Mouse (Mus musculus) MEL (cell line): ENCODE measurements around the gene Cela1. TPM values are rescaled to one million over a fixed set of nuclear protein-coding genes. Genes with fewer than 3 reads are reported as not detected.

ENCODE experiments used
- DNase-seq: peaks from one replicate; pipeline ENCODE4 v3.0.0; 2011; ENCODE audit warnings: low read depth, low spot score
- H3K27ac ChIP-seq: 2 replicates; pipeline ENCODE4 v1.5.1; 2012; ENCODE audit warnings: low read depth, mild to moderate bottlenecking, control low read depth, low read length, moderate library complexity; ENCODE audit not compliant: control insufficient read depth
- H3K27me3 ChIP-seq, 2 experiments: fragments of 150-350 bp in 1 of 2; sonication (generic) in 1 of 2; 2 replicates each; pipeline ENCODE4 v1.6.1; 2012; ENCODE audit warnings: low read length in 2 of 2, mild to moderate bottlenecking in 2 of 2, improper control_type of control experiment in 1 of 2, moderate library complexity in 1 of 2; ENCODE audit not compliant: insufficient read depth in 2 of 2, control insufficient read depth in 1 of 2
- H3K36me3 ChIP-seq, 2 experiments: 2 replicates each; pipeline ENCODE4 v1.6.1; 2012 to 2014; ENCODE audit warnings: low read length in 2 of 2, improper control_type of control experiment in 1 of 2, inconsistent platforms in 1 of 2, mild to moderate bottlenecking in 1 of 2; ENCODE audit not compliant: insufficient read depth in 2 of 2, control insufficient read depth in 1 of 2
- H3K4me1 ChIP-seq, 2 experiments: fragments of 150-350 bp in 1 of 2; sonication (generic) in 1 of 2; 2 replicates each; pipeline ENCODE4 v1.6.1; 2012; ENCODE audit warnings: low read length in 2 of 2, improper control_type of control experiment in 1 of 2, mild to moderate bottlenecking in 1 of 2; ENCODE audit not compliant: insufficient read depth in 2 of 2, control insufficient read depth in 1 of 2
- H3K4me3 ChIP-seq, 2 experiments: fragments of 150-350 bp in 1 of 2; sonication (generic) in 1 of 2; 2 replicates each; pipeline ENCODE4 v1.5.1; 2012; ENCODE audit warnings: low read depth in 2 of 2, low read length in 2 of 2, mild to moderate bottlenecking in 2 of 2, moderate library complexity in 2 of 2, control low read depth in 1 of 2, improper control_type of control experiment in 1 of 2; ENCODE audit not compliant: control insufficient read depth in 1 of 2, insufficient read depth in 1 of 2
- H3K79me2 ChIP-seq: 2 replicates; pipeline ENCODE4 v1.6.1; 2012; ENCODE audit warnings: mild to moderate bottlenecking, low read length, moderate library complexity; ENCODE audit not compliant: control insufficient read depth, poor library complexity, insufficient read depth
- H3K9ac ChIP-seq: 2 replicates; pipeline ENCODE4 v1.6.1; 2012; ENCODE audit warnings: low read depth, mild to moderate bottlenecking, control low read depth, low read length, moderate library complexity; ENCODE audit not compliant: control insufficient read depth, poor library complexity, severe bottlenecking
- H3K9me3 ChIP-seq: fragments of 150-350 bp; sonication (generic); replicated peaks from 2 replicates; pipeline ENCODE4 v1.6.1; 2012; ENCODE audit warnings: mild to moderate bottlenecking, low read length, improper control_type of control experiment, moderate library complexity; ENCODE audit not compliant: insufficient read depth
- CHD2 ChIP-seq: IDR thresholded peaks from 2 replicates; pipeline ENCODE4 v1.6.1; 2011; ENCODE audit warnings: low read length, improper control_type of control experiment
- CTCF ChIP-seq, 3 experiments: IDR thresholded peaks in 2 of 3; conservative IDR thresholded peaks in 1 of 3; 2 replicates each; pipeline ENCODE4 v1.5.1; 2011 to 2012; ENCODE audit warnings: low read length in 3 of 3, low read depth in 2 of 3, mild to moderate bottlenecking in 2 of 3, improper control_type of control experiment in 1 of 3, inconsistent platforms in 1 of 3, mixed read lengths in 1 of 3, moderate library complexity in 1 of 3; ENCODE audit not compliant: control insufficient read depth in 1 of 3, insufficient read depth in 1 of 3, poor library complexity in 1 of 3, severe bottlenecking in 1 of 3
- ELF1 ChIP-seq: IDR thresholded peaks from 2 replicates; pipeline ENCODE4 v1.6.1; 2014; ENCODE audit warnings: low read depth, mild to moderate bottlenecking, inconsistent platforms, low read length, improper control_type of control experiment, moderate library complexity
- EP300 ChIP-seq, 2 experiments: IDR thresholded peaks; 2 replicates each; pipeline ENCODE4 v1.6.1; 2011; ENCODE audit warnings: improper control_type of control experiment in 2 of 2, low read length in 2 of 2, low read depth in 1 of 2, mild to moderate bottlenecking in 1 of 2
- GABPA ChIP-seq: IDR thresholded peaks from 2 replicates; pipeline ENCODE4 v1.6.1; 2012; ENCODE audit warnings: low read depth, mild to moderate bottlenecking, inconsistent platforms, low read length, improper control_type of control experiment, moderate library complexity
- HCFC1 ChIP-seq: IDR thresholded peaks from 2 replicates; pipeline ENCODE4 v1.6.1; 2012; ENCODE audit warnings: low read depth, mild to moderate bottlenecking, inconsistent platforms, low read length, improper control_type of control experiment, moderate library complexity
- JUND ChIP-seq: IDR thresholded peaks from 2 replicates; pipeline ENCODE4 v1.6.1; 2011; ENCODE audit warnings: low read depth, mild to moderate bottlenecking, improper control_type of control experiment, low read length
- KAT2A ChIP-seq: conservative IDR thresholded peaks from 2 replicates; pipeline ENCODE4 v1.6.1; 2012; ENCODE audit warnings: low read depth, low read length, improper control_type of control experiment, inconsistent platforms
- MAX ChIP-seq: IDR thresholded peaks from 2 replicates; pipeline ENCODE4 v1.6.1; 2011; ENCODE audit warnings: low read length, improper control_type of control experiment
- MEF2A ChIP-seq: IDR thresholded peaks from 2 replicates; pipeline ENCODE4 v1.6.1; 2014; ENCODE audit warnings: low read depth, mild to moderate bottlenecking, inconsistent platforms, low read length, improper control_type of control experiment; ENCODE audit not compliant: poor library complexity, insufficient replicate concordance, severe bottlenecking; ENCODE audit errors: extremely low read depth
- MYB ChIP-seq: IDR thresholded peaks from 2 replicates; pipeline ENCODE4 v1.6.1; 2011; ENCODE audit warnings: mild to moderate bottlenecking, low read depth, low read length, improper control_type of control experiment
- NELFE ChIP-seq: IDR thresholded peaks from 2 replicates; pipeline ENCODE4 v1.6.1; 2011; ENCODE audit warnings: low read depth, low read length, improper control_type of control experiment
- NRF1 ChIP-seq: IDR thresholded peaks from 2 replicates; pipeline ENCODE4 v1.6.1; 2014; ENCODE audit warnings: low read depth, mild to moderate bottlenecking, inconsistent platforms, low read length, improper control_type of control experiment, moderate library complexity; ENCODE audit not compliant: poor library complexity, insufficient read depth, severe bottlenecking
- POLR2A ChIP-seq, 2 experiments: IDR thresholded peaks; 2 replicates each; pipeline ENCODE4 v1.6.1; 2011 to 2012; ENCODE audit warnings: low read length in 2 of 2, mild to moderate bottlenecking in 2 of 2, control low read depth in 1 of 2, improper control_type of control experiment in 1 of 2, low read depth in 1 of 2, moderate library complexity in 1 of 2; ENCODE audit not compliant: control insufficient read depth in 1 of 2, insufficient read depth in 1 of 2, poor library complexity in 1 of 2
- USF1 ChIP-seq: IDR thresholded peaks from 2 replicates; pipeline ENCODE4 v1.6.1; 2014; ENCODE audit warnings: low read depth, mild to moderate bottlenecking, inconsistent platforms, low read length, improper control_type of control experiment, moderate library complexity
- ZKSCAN1 ChIP-seq: IDR thresholded peaks from 2 replicates; pipeline ENCODE4 v1.6.1; 2012; ENCODE audit warnings: low read depth, mild to moderate bottlenecking, inconsistent platforms, low read length, improper control_type of control experiment, moderate library complexity
- ZNF384 ChIP-seq: IDR thresholded peaks from 2 replicates; pipeline ENCODE4 v1.6.1; 2012; ENCODE audit warnings: low read depth, mild to moderate bottlenecking, inconsistent platforms, low read length, improper control_type of control experiment
- polyA plus RNA-seq, 2 experiments: library from polyadenylated mRNA; stranded (reverse) in 1 of 2; unstranded in 1 of 2; fragments of >175 nt in 1 of 2; fragments of >200 nt in 1 of 2; gene quantifications; 2 replicates each; pipeline versions ENCODE4 v1.2.1 to v1.2.4; 2012; ENCODE audit warnings: low replicate concordance in 2 of 2, low read depth in 1 of 2; ENCODE audit not compliant: insufficient read length in 2 of 2, insufficient read depth in 1 of 2, missing spikeins in 1 of 2
- total RNA-seq: library from RNA; depleted of rRNA; stranded (reverse); fragments of 300-350 nt; gene quantifications from 2 replicates; pipeline ENCODE4 v1.2.3, GENCODE M21; 2012

Gene Cela1
- total and polyA plus RNA-seq, 3 experiments = 51.4 to 60.3 TPM; not detected in 1

DNA sequence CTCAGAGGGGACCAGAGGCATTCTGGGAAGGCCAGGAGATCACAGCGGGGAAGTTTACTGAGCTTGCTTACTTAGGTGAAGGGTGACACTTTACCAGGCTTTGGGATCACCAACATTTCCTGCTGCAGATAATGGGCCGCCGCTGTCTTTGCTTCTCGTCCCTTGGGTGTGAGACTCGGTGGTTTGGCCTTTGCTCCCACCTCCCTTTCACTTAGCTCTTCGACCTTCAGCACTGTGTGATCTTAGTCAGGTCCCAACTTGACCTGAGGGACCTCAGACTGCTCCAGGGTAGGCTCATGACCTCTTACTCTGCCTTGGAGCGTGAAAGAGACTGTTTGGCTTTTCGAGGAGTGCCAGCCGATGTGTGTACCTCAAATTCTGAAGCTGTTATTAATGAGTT lies 43.4 kb upstream of the Cela1 start:
- DNase-seq = no peak
- no peaks in the 10 kb centered on the region for H3K9me3 ChIP-seq
- no peak overlapping the region for H3K27ac ChIP-seq
- H3K79me2 ChIP-seq = peaks cover 1% of the 10 kb centered on the region
- no peaks in the 10 kb centered on the region for H3K27me3 ChIP-seq
- H3K36me3 ChIP-seq = peaks cover 2 to 16% of the 10 kb centered on the region in 2 experiments; a peak in 2 of 4 replicates
- H3K4me3 ChIP-seq = no peak overlapping the region
- peaks cover 20 to 28% of the 10 kb centered on the region in 2 experiments for H3K4me1 ChIP-seq
- TF ChIP-seq ELF1 = no peak
- TF ChIP-seq POLR2A (IDR thresholded peaks at IDR 0.05; ENCODE audit: control insufficient read depth in 1 of 2, insufficient read depth in 1 of 2, low read depth in 1 of 2, low read length in 2 of 2, poor library complexity in 1 of 2) = no peak
- no peak for TF ChIP-seq MYB
- no peak for TF ChIP-seq NRF1
- TF ChIP-seq ZNF384 = no peak
- TF ChIP-seq ZKSCAN1 = no peak
- TF ChIP-seq GABPA = no peak
- TF ChIP-seq HCFC1 = no peak
- TF ChIP-seq USF1 = no peak
- TF ChIP-seq JUND = no peak
- TF ChIP-seq MEF2A = no peak
- no peak for TF ChIP-seq MAX
- no peak for TF ChIP-seq CHD2
- H3K9ac ChIP-seq = no peak overlapping the region

DNA sequence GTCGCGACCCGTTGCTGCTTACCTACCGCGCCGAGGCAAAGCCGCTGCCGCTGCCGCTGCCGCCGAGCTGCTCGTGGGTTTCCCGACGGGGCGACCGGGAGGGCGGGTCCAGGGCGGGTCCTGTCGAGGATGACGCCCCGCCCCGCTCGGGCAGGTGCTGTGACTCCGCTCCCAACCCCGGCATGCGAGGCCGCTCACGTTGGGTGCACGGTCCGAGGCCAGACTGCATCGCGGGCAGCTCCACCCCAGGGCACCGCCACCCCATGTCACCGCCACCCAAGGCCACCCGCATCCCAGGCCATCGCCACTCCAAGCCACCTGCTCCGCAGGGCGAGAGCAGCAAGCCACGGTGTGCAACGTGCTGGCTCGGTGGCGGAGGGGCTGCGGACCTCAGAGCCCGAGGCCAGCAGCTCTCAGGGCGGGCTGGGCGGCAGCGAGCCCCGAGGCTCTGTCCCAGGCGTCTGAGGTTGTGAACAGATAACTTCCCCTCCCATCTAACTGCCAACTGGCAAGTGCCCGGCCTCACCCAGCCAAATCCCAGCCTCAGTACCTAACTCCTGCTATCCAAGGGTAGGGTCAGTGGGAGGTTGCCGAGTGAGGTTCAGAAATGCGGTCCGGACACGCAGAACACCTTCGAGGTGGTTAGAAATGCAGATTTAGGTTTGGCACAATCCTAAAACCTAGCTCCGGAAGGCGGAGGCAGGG lies 41.7 kb upstream of the Cela1 start, which contains the start of gene Galnt6:
Gene Galnt6, minus strand, starts transcription at position 96 of the 705 bp plus-strand sequence.
- DNase-seq = peak; percentile 69
- Histone ChIP-seq H3K9ac (peak within 1 kb of the TSS; percentile 78), H3K4me3 (peak within 1 kb of the TSS; percentile 70 to 92), H3K79me2 (peaks cover 1% of the 10 kb centered on the region), H3K4me1 (peaks cover 8 to 18% of the 10 kb centered on the region in 2 experiments), H3K36me3 (peaks cover 2 to 9% of the 10 kb centered on the region in 2 experiments; a peak in 2 of 4 replicates), H3K9me3 (no peaks in the 10 kb centered on the region)
- TF ChIP-seq NELFE = peak; percentile 20; the same call in 1 of the 2 replicates
- peak in 1 of 2 experiments; percentile 19; a peak in 1 of 4 replicates for TF ChIP-seq EP300 (IDR thresholded peaks at IDR 0.05; ENCODE audit: low read depth in 1 of 2, low read length in 2 of 2)
- peak in 1 of 2 experiments; percentile 32; a peak in 2 of 4 replicates for TF ChIP-seq POLR2A (IDR thresholded peaks at IDR 0.05; ENCODE audit: control insufficient read depth in 1 of 2, insufficient read depth in 1 of 2, low read depth in 1 of 2, low read length in 2 of 2, poor library complexity in 1 of 2)
- no peak for TF ChIP-seq CTCF (IDR thresholded peaks at IDR 0.05 in 2 of 3, conservative IDR thresholded peaks at IDR 0.05 in 1 of 3; ENCODE audit: control insufficient read depth in 1 of 3, insufficient read depth in 1 of 3, low read depth in 2 of 3, low read length in 3 of 3, poor library complexity in 1 of 3, severe bottlenecking in 1 of 3)
- no peak for TF ChIP-seq KAT2A
- TF ChIP-seq, all 39 proteins: peak for 3
- Histone ChIP-seq H3K27me3 (no peaks in the 10 kb centered on the region), H3K27ac (no peak within 1 kb of the TSS)
